Mouse (Mus musculus) midbrain, embryonic 16.5 days (tissue): ENCODE measurements at regions not wholly inside any gene's neighbourhood (a gene's known extent, or its start where the extent isn't known, plus 50 kb on each side); places are given as distances from the start of the nearest gene placed in this dataset.

ENCODE experiments used
- ATAC-seq: fragments of 200-750 bp; cut with Nextera tagmentation; 2 replicates; pipeline ENCODE4 v1.8.0; 2017; ENCODE audit warnings: moderate TSS enrichment
- H3K27ac ChIP-seq: fragments of 300-500 bp; sonication (generic); 2 replicates; pipeline ENCODE4 v1.5.1; 2014; ENCODE audit warnings: mild to moderate bottlenecking, low read length, mixed read lengths
- H3K27me3 ChIP-seq: fragments of 300-500 bp; sonication (generic); 2 replicates; pipeline ENCODE4 v1.6.1; 2014; ENCODE audit warnings: low read depth, low read length, mixed read lengths; ENCODE audit not compliant: control insufficient read depth, insufficient read depth
- H3K36me3 ChIP-seq: fragments of 300-500 bp; sonication (generic); 2 replicates; pipeline ENCODE4 v1.6.1; 2014; ENCODE audit warnings: mild to moderate bottlenecking, low read length, moderate library complexity, mixed read lengths; ENCODE audit not compliant: control insufficient read depth, insufficient read depth
- H3K4me1 ChIP-seq: fragments of 300-500 bp; sonication (generic); 2 replicates; pipeline ENCODE4 v1.6.1; 2014; ENCODE audit warnings: mild to moderate bottlenecking, low read length, mixed read lengths; ENCODE audit not compliant: control insufficient read depth, insufficient read depth
- H3K4me2 ChIP-seq: fragments of 300-500 bp; sonication (generic); 2 replicates; pipeline ENCODE4 v1.6.1; 2014; ENCODE audit warnings: mild to moderate bottlenecking, low read length, mixed read lengths
- H3K4me3 ChIP-seq: fragments of 300-500 bp; sonication (generic); 2 replicates; pipeline ENCODE4 v1.5.1; 2014; ENCODE audit warnings: low read depth, mild to moderate bottlenecking, low read length, moderate library complexity, mixed read lengths
- H3K9ac ChIP-seq: fragments of 300-500 bp; sonication (generic); 2 replicates; pipeline ENCODE4 v1.6.1; 2014; ENCODE audit warnings: low read depth, low read length, mixed read lengths
- H3K9me3 ChIP-seq: fragments of 300-500 bp; sonication (generic); replicated peaks from 2 replicates; pipeline ENCODE4 v1.6.1; 2014; ENCODE audit warnings: mild to moderate bottlenecking, low read length, mixed read lengths; ENCODE audit not compliant: control insufficient read depth, poor library complexity, severe bottlenecking
- WGBS: fragments of 180-500 bp; shearing (Covaris S2); extraction: QIAGEN DNeasy Blood & Tissue Kit; methylation state at CpG from one replicate; pipeline ENCODE4 v1.1.7; 2014; 5-methylcytosine and 5-hydroxymethylcytosine counted together

- WGBS, result 77% methylated on average over 9 of the region's 9 CpGs
- Histone ChIP-seq H3K9ac (no peak overlapping the region), H3K36me3 (no peaks in the 10 kb centered on the region), H3K27me3 (no peaks in the 10 kb centered on the region), H3K9me3 (no peaks in the 10 kb centered on the region), H3K4me3 (no peak overlapping the region), H3K27ac (no peak overlapping the region), H3K4me2 (no peak overlapping the region), H3K4me1 (peaks cover 5% of the 10 kb centered on the region; the same call in 1 of the 2 replicates)
- peak; percentile 58; the same call in 1 of the 2 replicates for ATAC-seq
Measured at GRCm38 (mm10) chr3:56859841-56860240, 441.9 kb downstream of the Tm4sf1 start.

GRCm38 (mm10) chr3:56845462-56845770 lies 456.4 kb downstream of the Tm4sf1 start:
- H3K4me1 ChIP-seq, result peaks cover 18% of the 10 kb centered on the region
- H3K36me3 ChIP-seq, result no peaks in the 10 kb centered on the region
- no peak overlapping the region for H3K4me2 ChIP-seq
- no peaks in the 10 kb centered on the region for H3K9me3 ChIP-seq
- peak overlapping the region; percentile 75 for H3K27ac ChIP-seq
- H3K4me3 ChIP-seq, result no peak overlapping the region
- WGBS, result 66% methylated on average over 1 of the region's 1 CpGs
- no peaks in the 10 kb centered on the region for H3K27me3 ChIP-seq
- peak; percentile 41; the same call in 1 of the 2 replicates for ATAC-seq
- no peak overlapping the region for H3K9ac ChIP-seq

GRCm38 (mm10) chr3:56844681-56845461 lies 456.9 kb downstream of the Tm4sf1 start:
- H3K27ac ChIP-seq, result peak overlapping the region; percentile 75
- peak; percentile 96 for ATAC-seq
- H3K4me2 ChIP-seq, result peak overlapping the region; percentile 35
- H3K9ac ChIP-seq, result peak overlapping the region; percentile 35; the same call in 1 of the 2 replicates
- no peak overlapping the region for H3K4me3 ChIP-seq
- 13% methylated on average over 6 of the region's 6 CpGs for WGBS
- no peaks in the 10 kb centered on the region for H3K36me3 ChIP-seq
- peaks cover 18% of the 10 kb centered on the region for H3K4me1 ChIP-seq
- H3K27me3 ChIP-seq, result no peaks in the 10 kb centered on the region
- no peaks in the 10 kb centered on the region for H3K9me3 ChIP-seq

- Histone ChIP-seq H3K4me1 (no peaks in the 10 kb centered on the region), H3K27me3 (no peaks in the 10 kb centered on the region), H3K9me3 (no peaks in the 10 kb centered on the region), H3K4me3 (no peak overlapping the region), H3K36me3 (no peaks in the 10 kb centered on the region), H3K9ac (no peak overlapping the region), H3K4me2 (no peak overlapping the region), H3K27ac (no peak overlapping the region)
- ATAC-seq, result no peak
- 77% methylated on average over 3 of the region's 3 CpGs for WGBS
Measured at GRCm38 (mm10) chr3:56837176-56837575, 464.6 kb downstream of the Tm4sf1 start.

GRCm38 (mm10) chr3:56830315-56831097 lies 471.3 kb downstream of the Tm4sf1 start:
- WGBS, result 58% methylated on average over 4 of the region's 4 CpGs
- no peak overlapping the region for H3K4me3 ChIP-seq
- H3K9ac ChIP-seq, result no peak overlapping the region
- H3K9me3 ChIP-seq, result no peaks in the 10 kb centered on the region
- no peaks in the 10 kb centered on the region for H3K27me3 ChIP-seq
- no peak for ATAC-seq
- no peaks in the 10 kb centered on the region for H3K4me1 ChIP-seq
- H3K36me3 ChIP-seq, result no peaks in the 10 kb centered on the region
- H3K4me2 ChIP-seq, result no peak overlapping the region
- H3K27ac ChIP-seq, result 0 out of 2 replicates have a peak overlapping the region, but pooled peaks have one; percentile 8

GRCm38 (mm10) chr3:56824157-56824556 lies 477.6 kb downstream of the Tm4sf1 start:
- Histone ChIP-seq H3K36me3 (no peaks in the 10 kb centered on the region), H3K27ac (no peak overlapping the region), H3K9me3 (no peaks in the 10 kb centered on the region), H3K27me3 (no peaks in the 10 kb centered on the region), H3K4me3 (no peak overlapping the region), H3K4me2 (no peak overlapping the region), H3K9ac (no peak overlapping the region), H3K4me1 (no peaks in the 10 kb centered on the region)
- ATAC-seq, result no peak
- WGBS, result 73% methylated on average over 4 of the region's 4 CpGs

GRCm38 (mm10) chr3:56810548-56811071 lies 491.2 kb downstream of the Tm4sf1 start:
- ATAC-seq, result peak; percentile 39; the same call in 1 of the 2 replicates
- Histone ChIP-seq H3K9me3 (no peaks in the 10 kb centered on the region), H3K4me2 (no peak overlapping the region), H3K9ac (no peak overlapping the region), H3K4me1 (no peaks in the 10 kb centered on the region), H3K36me3 (no peaks in the 10 kb centered on the region), H3K4me3 (no peak overlapping the region), H3K27ac (no peak overlapping the region), H3K27me3 (no peaks in the 10 kb centered on the region)
- WGBS, result 77% methylated on average over 1 of the region's 1 CpGs

GRCm38 (mm10) chr3:56793054-56793453 lies 508.7 kb downstream of the Tm4sf1 start:
- WGBS, result 65% methylated on average over 1 of the region's 1 CpGs
- Histone ChIP-seq H3K27ac (no peak overlapping the region), H3K9me3 (no peaks in the 10 kb centered on the region), H3K9ac (no peak overlapping the region), H3K36me3 (no peaks in the 10 kb centered on the region), H3K4me2 (no peak overlapping the region), H3K4me3 (no peak overlapping the region), H3K27me3 (no peaks in the 10 kb centered on the region), H3K4me1 (no peaks in the 10 kb centered on the region)
- no peak for ATAC-seq

GRCm38 (mm10) chr3:56789155-56789554 lies 512.6 kb downstream of the Tm4sf1 start:
- 51% methylated on average over 3 of the region's 3 CpGs for WGBS
- Histone ChIP-seq H3K27me3 (no peaks in the 10 kb centered on the region), H3K9ac (no peak overlapping the region), H3K9me3 (no peaks in the 10 kb centered on the region), H3K4me1 (no peaks in the 10 kb centered on the region), H3K4me2 (no peak overlapping the region), H3K4me3 (no peak overlapping the region), H3K36me3 (no peaks in the 10 kb centered on the region), H3K27ac (no peak overlapping the region)
- no peak for ATAC-seq
